Mouse (Mus musculus): ENCODE results near the gene Ccdc107.
A peak's percentile ranks its signal among the peaks of the same experiment; 100 is the strongest.

The Ccdc107 gene

GRCm38 (mm10) chr4:43492821-43493185 is at the start of gene Ccdc107:
TSS of gene Ccdc107 (plus strand) at chr4:43492900.
- DNase-seq (ENCODE audit: low spot score) = peak; percentile 95

GRCm38 (mm10) chr4:43443511-43443910 is 49.2 kb upstream of the Ccdc107 start:
- peak; percentile 28 for DNase-seq (ENCODE audit: low spot score)

GRCm38 (mm10) chr4:43447251-43447650 is 45.4 kb upstream of the Ccdc107 start:
- no peak for DNase-seq (ENCODE audit: low spot score)

GRCm38 (mm10) chr4:43448554-43448953 is 44.1 kb upstream of the Ccdc107 start:
- DNase-seq (ENCODE audit: low spot score) = no peak

- no peak for DNase-seq (ENCODE audit: low spot score)
Measured at GRCm38 (mm10) chr4:43452315-43452714, 40.4 kb upstream of the Ccdc107 start.

- no peak for DNase-seq (ENCODE audit: low spot score)
Measured at GRCm38 (mm10) chr4:43453413-43453812, 39.3 kb upstream of the Ccdc107 start.

GRCm38 (mm10) chr4:43454041-43454836 is 38.5 kb upstream of the Ccdc107 start, which contains the start of gene Cd72:
TSS of gene Cd72 (minus strand) at chr4:43454628.
- no peak for DNase-seq (ENCODE audit: low spot score)

- no peak for DNase-seq (ENCODE audit: low spot score)
Measured at GRCm38 (mm10) chr4:43456470-43456869, 36.2 kb upstream of the Ccdc107 start.

GRCm38 (mm10) chr4:43457124-43457523 is 35.6 kb upstream of the Ccdc107 start:
- DNase-seq (ENCODE audit: low spot score) = no peak

- DNase-seq (ENCODE audit: low spot score) = no peak
Measured at GRCm38 (mm10) chr4:43463102-43463501, 29.6 kb upstream of the Ccdc107 start.

GRCm38 (mm10) chr4:43465935-43466334 is 26.8 kb upstream of the Ccdc107 start:
- no peak for DNase-seq (ENCODE audit: low spot score)

- no peak for DNase-seq (ENCODE audit: low spot score)
Measured at GRCm38 (mm10) chr4:43466872-43467271, 25.8 kb upstream of the Ccdc107 start.

- no peak for DNase-seq (ENCODE audit: low spot score)
Measured at GRCm38 (mm10) chr4:43470301-43470700, 22.4 kb upstream of the Ccdc107 start.

GRCm38 (mm10) chr4:43473636-43474035 is 19.1 kb upstream of the Ccdc107 start:
- no peak for DNase-seq (ENCODE audit: low spot score)

- DNase-seq (ENCODE audit: low spot score) = no peak
Measured at GRCm38 (mm10) chr4:43476604-43477003, 16.1 kb upstream of the Ccdc107 start.

GRCm38 (mm10) chr4:43477857-43478533 is 14.7 kb upstream of the Ccdc107 start:
- DNase-seq (ENCODE audit: low spot score) = peak; percentile 80

GRCm38 (mm10) chr4:43478534-43478858 is 14.2 kb upstream of the Ccdc107 start:
- no peak for DNase-seq (ENCODE audit: low spot score)

- DNase-seq (ENCODE audit: low spot score) = peak; percentile 50
Measured at GRCm38 (mm10) chr4:43478906-43479832, 13.5 kb upstream of the Ccdc107 start.

GRCm38 (mm10) chr4:43480985-43481384 is 11.7 kb upstream of the Ccdc107 start:
- DNase-seq (ENCODE audit: low spot score) = no peak

- no peak for DNase-seq (ENCODE audit: low spot score)
Measured at GRCm38 (mm10) chr4:43481894-43482456, 10.7 kb upstream of the Ccdc107 start.

- no peak for DNase-seq (ENCODE audit: low spot score)
Measured at GRCm38 (mm10) chr4:43482591-43482990, 10.1 kb upstream of the Ccdc107 start.

GRCm38 (mm10) chr4:43483535-43484091 is 9.1 kb upstream of the Ccdc107 start, which contains the start of gene Sit1:
TSS of gene Sit1 (minus strand) at chr4:43483734.
- DNase-seq (ENCODE audit: low spot score) = no peak
